Mouse (Mus musculus) kidney, adult 9 months (tissue): ENCODE results near the gene Taf5l.
A peak's percentile ranks its signal among the peaks of the same experiment; 100 is the strongest.

Experiments used
- DNase-seq: peaks from one replicate; pipeline ENCODE4 v3.0.0; 2022

The Taf5l gene

GRCm38 (mm10) chr8:123959473-123959872 lies 61.7 kb downstream of the Taf5l start:
- no peak for DNase-seq

- DNase-seq, result no peak
These were observed 63.1 kb downstream of the Taf5l start for GRCm38 (mm10) chr8:123958130-123958529.

- DNase-seq, result no peak
These were observed 67.0 kb downstream of the Taf5l start for GRCm38 (mm10) chr8:123954246-123954645.

- DNase-seq, result no peak
These were observed 67.5 kb downstream of the Taf5l start for GRCm38 (mm10) chr8:123953686-123954085.

- DNase-seq, result peak; percentile 80
These were observed 71.0 kb downstream of the Taf5l start for GRCm38 (mm10) chr8:123950077-123950802.

GRCm38 (mm10) chr8:123949686-123949986 lies 71.6 kb downstream of the Taf5l start:
- no peak for DNase-seq

GRCm38 (mm10) chr8:123948942-123949685 lies 72.1 kb downstream of the Taf5l start, which contains the start of gene Nup133:
TSS of gene Nup133 (minus strand) at chr8:123949265.
- DNase-seq, result peak; percentile 99
